Comparison of ENCODE assay signal across 6 mouse cellular contexts in the genomic region with DNA sequence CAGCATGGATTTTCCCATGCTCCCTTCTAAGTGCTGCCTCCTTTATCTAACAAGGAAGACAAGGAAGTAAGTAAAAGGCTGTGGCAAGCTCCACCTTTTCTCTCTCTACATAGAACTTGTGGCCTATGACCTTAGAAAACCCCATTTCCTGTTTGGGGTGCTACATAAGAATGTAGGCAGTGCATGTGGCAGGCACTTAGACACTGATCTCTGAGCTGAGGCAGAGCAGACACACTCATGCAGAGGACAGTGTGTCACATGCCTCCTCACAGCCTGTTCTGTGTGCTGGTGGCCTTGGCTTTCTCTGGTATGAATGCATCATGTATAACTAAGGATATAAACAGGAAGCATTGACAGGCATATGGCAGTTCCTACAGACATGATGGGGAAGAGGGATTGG.
DNase-seq lines count a peak whose midpoint lies in the region; ATAC-seq and TF ChIP-seq lines count a peak whose summit lies in the region.
"Not testable (repeated sequence)": the region's sequence is repeated elsewhere in the genome, so short reads cannot be mapped to it uniquely, and the experiment has no call there.

No protein-coding gene starts in this region.

- H3K9ac ChIP-seq in stomach, postnatal 0 days (ENCODE audit: low read length), result not testable (repeated sequence)

- H3K4me1 ChIP-seq in stomach, postnatal 0 days (replicated peaks; ENCODE audit: control insufficient read depth, insufficient read depth), result not testable (repeated sequence)

- not testable (repeated sequence) for H3K27me3 ChIP-seq in stomach, postnatal 0 days (ENCODE audit: control insufficient read depth, insufficient read depth, low read length)

- H3K36me3 ChIP-seq in stomach, postnatal 0 days (ENCODE audit: control insufficient read depth, insufficient read depth, low read length), result not testable (repeated sequence)

- DNase-seq in stomach, postnatal 0 days (ENCODE audit: low spot score), result not testable (repeated sequence)

- H3K9me3 ChIP-seq in stomach, postnatal 0 days (ENCODE audit: control insufficient read depth, low read length), result not testable (repeated sequence)

- H3K27ac ChIP-seq in stomach, postnatal 0 days (replicated peaks), result not testable (repeated sequence)

- TF ChIP-seq CTCF in stomach, postnatal 0 days (IDR thresholded peaks at IDR 0.05; ENCODE audit: low read depth), result not testable (repeated sequence)

- peak; percentile 97 for ATAC-seq in CD4-positive, CD25-positive, alpha-beta regulatory T cell, adult 4 months
- ATAC-seq in common myeloid progenitor, adult 5-6 weeks (replicated peaks; ENCODE audit: low read depth, poor library complexity, severe bottlenecking), result peak; percentile 80
- peak; percentile 22; the same call in 1 of the 2 replicates for ATAC-seq in granulocyte monocyte progenitor cell, adult 5-6 weeks (replicated peaks; ENCODE audit: poor library complexity, severe bottlenecking)
- peak; percentile 96 for ATAC-seq in inflammation-experienced regulatory T-cells, adult 6 months
- ATAC-seq in megakaryocyte progenitor cell, adult 5-6 weeks (replicated peaks; ENCODE audit: poor library complexity), result 0 out of 2 replicates have a peak, but pooled peaks have one; percentile 34
- ATAC-seq in stomach, postnatal 0 days (ENCODE audit: low FRiP score, low TSS enrichment), result peak; percentile 80

- not testable (repeated sequence) for H3K4me3 ChIP-seq in stomach, postnatal 0 days (ENCODE audit: low read depth, low read length)

- TF ChIP-seq EP300 in stomach, postnatal 0 days (optimal IDR thresholded peaks at IDR 0.05), result not testable (repeated sequence)

- not testable (repeated sequence) for H3K4me2 ChIP-seq in stomach, postnatal 0 days (replicated peaks; ENCODE audit: low read depth)

Comparison
In these comparisons a context has a peak if more than half of its experiments do, and no peak if none do; other contexts are left out.
1. ATAC-seq: peak in every context shown above with its lines; median percentile 97 in CD4-positive, CD25-positive, alpha-beta regulatory T cell, adult 4 months; 96 in inflammation-experienced regulatory T-cells, adult 6 months; 80 in common myeloid progenitor, adult 5-6 weeks; 80 in stomach, postnatal 0 days; 34 in megakaryocyte progenitor cell, adult 5-6 weeks; 22 in granulocyte monocyte progenitor cell, adult 5-6 weeks.